Mouse (Mus musculus) liver, embryonic 16.5 days (tissue): ENCODE data around the gene Rpgrip1l. TPM values are rescaled to one million over a fixed set of nuclear protein-coding genes. Genes with fewer than 3 reads are reported as not detected.

Source experiments
- ATAC-seq: fragments of 200-750 bp; cut with Nextera tagmentation; 2 replicates; pipeline ENCODE4 v1.8.0; 2017; ENCODE audit warnings: low read depth, mild to moderate bottlenecking, moderate number of reproducible peaks, moderate library complexity
- H3K27ac ChIP-seq: fragments of 300-500 bp; sonication (generic); 2 replicates; pipeline ENCODE4 v1.5.1; 2014; ENCODE audit warnings: mild to moderate bottlenecking, low read length
- H3K27me3 ChIP-seq: fragments of 300-500 bp; sonication (generic); 2 replicates; pipeline ENCODE4 v1.6.1; 2014; ENCODE audit warnings: low read depth, low read length, mixed read lengths; ENCODE audit not compliant: control insufficient read depth, insufficient read depth
- H3K36me3 ChIP-seq: fragments of 300-500 bp; sonication (generic); 2 replicates; pipeline ENCODE4 v1.6.1; 2014; ENCODE audit warnings: mild to moderate bottlenecking; ENCODE audit not compliant: control insufficient read depth, insufficient read depth
- H3K4me1 ChIP-seq: fragments of 300-500 bp; sonication (generic); 2 replicates; pipeline ENCODE4 v1.6.1; 2014; ENCODE audit warnings: low read depth, low read length, mixed read lengths; ENCODE audit not compliant: control insufficient read depth
- H3K4me2 ChIP-seq: fragments of 300-500 bp; sonication (generic); 2 replicates; pipeline ENCODE4 v1.6.1; 2014; ENCODE audit warnings: low read depth, low read length, mixed read lengths
- H3K4me3 ChIP-seq: fragments of 300-500 bp; sonication (generic); 2 replicates; pipeline ENCODE4 v1.5.1; 2014; ENCODE audit warnings: low read depth, mild to moderate bottlenecking, low read length
- H3K9ac ChIP-seq: fragments of 300-500 bp; sonication (generic); 2 replicates; pipeline ENCODE4 v1.6.1; 2014; ENCODE audit warnings: low read depth, low read length
- H3K9me3 ChIP-seq: fragments of 300-500 bp; sonication (generic); replicated peaks from 2 replicates; pipeline ENCODE4 v1.6.1; 2016; ENCODE audit warnings: low read length; ENCODE audit not compliant: control insufficient read depth
- WGBS: fragments of 180-500 bp; shearing (Covaris S2); extraction: QIAGEN DNeasy Blood & Tissue Kit; methylation state at CpG from one replicate; pipeline ENCODE4 v1.1.7; 2014; ENCODE audit not compliant: insufficient replicate concordance; 5-methylcytosine and 5-hydroxymethylcytosine counted together
- polyA plus RNA-seq: library from polyadenylated mRNA; unstranded; fragments of >200 nt; fragmentation: Nextera tagmentation; extraction: Ambion mirVana; gene quantifications from 2 replicates; pipeline ENCODE4 v1.2.1, GENCODE M21; 2015

Rpgrip1l gene
- polyA plus RNA-seq, 1 experiment from 2014 or later: 2.0 TPM

- WGBS: 74% methylated on average over 2 of the region's 2 CpGs
- H3K4me2 ChIP-seq: no peak overlapping the region
- H3K36me3 ChIP-seq: no peaks in the 10 kb centered on the region
- no peaks in the 10 kb centered on the region for H3K27me3 ChIP-seq
- H3K9me3 ChIP-seq: no peaks in the 10 kb centered on the region
- H3K27ac ChIP-seq: no peak overlapping the region
- no peak for ATAC-seq
- no peaks in the 10 kb centered on the region for H3K4me1 ChIP-seq
- no peak overlapping the region for H3K9ac ChIP-seq
- no peak overlapping the region for H3K4me3 ChIP-seq
Observed at GRCm38 (mm10) chr8:91212948-91213347, 100.1 kb downstream of the Rpgrip1l start.

DNA sequence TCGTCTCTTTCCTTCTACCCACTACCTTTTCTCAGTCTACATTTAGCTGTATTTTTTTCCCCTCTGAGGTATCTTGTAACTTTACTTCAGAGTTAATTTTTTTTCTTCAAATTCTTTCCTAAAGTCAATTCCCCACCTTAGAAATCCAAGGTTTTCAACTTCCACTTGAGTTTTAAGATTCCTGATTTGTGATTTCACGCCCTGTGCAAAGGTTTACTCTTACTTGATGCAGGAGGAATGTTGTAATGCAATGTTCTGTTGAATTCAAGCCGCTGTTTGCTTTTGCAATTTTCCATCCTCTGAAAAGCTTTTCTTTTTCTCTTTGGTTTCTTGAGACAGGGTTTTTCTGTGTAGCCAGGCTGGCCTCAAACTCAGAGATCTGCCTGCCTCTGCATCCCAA lies 103.4 kb downstream of the Rpgrip1l start:
- Histone ChIP-seq H3K4me3 (no peak overlapping the region), H3K9ac (no peak overlapping the region), H3K4me2 (no peak overlapping the region), H3K27ac (no peak overlapping the region), H3K9me3 (no peaks in the 10 kb centered on the region), H3K36me3 (no peaks in the 10 kb centered on the region), H3K4me1 (no peaks in the 10 kb centered on the region), H3K27me3 (no peaks in the 10 kb centered on the region)
- WGBS: 49% methylated on average over 3 of the region's 3 CpGs
- no peak for ATAC-seq

GRCm38 (mm10) chr8:91207676-91208075 lies 105.4 kb downstream of the Rpgrip1l start:
- no peaks in the 10 kb centered on the region for H3K27me3 ChIP-seq
- H3K9me3 ChIP-seq: no peaks in the 10 kb centered on the region
- H3K36me3 ChIP-seq: no peaks in the 10 kb centered on the region
- H3K9ac ChIP-seq: no peak overlapping the region
- no peak overlapping the region for H3K4me2 ChIP-seq
- ATAC-seq: no peak
- WGBS: 17% methylated on average over 2 of the region's 2 CpGs
- no peak overlapping the region for H3K4me3 ChIP-seq
- H3K4me1 ChIP-seq: no peaks in the 10 kb centered on the region
- H3K27ac ChIP-seq: no peak overlapping the region

GRCm38 (mm10) chr8:91205897-91206296 lies 107.2 kb downstream of the Rpgrip1l start:
- no peak overlapping the region for H3K27ac ChIP-seq
- no peak overlapping the region for H3K4me3 ChIP-seq
- 65% methylated on average over 6 of the region's 6 CpGs for WGBS
- no peaks in the 10 kb centered on the region for H3K9me3 ChIP-seq
- H3K9ac ChIP-seq: no peak overlapping the region
- H3K4me1 ChIP-seq: no peaks in the 10 kb centered on the region
- no peak overlapping the region for H3K4me2 ChIP-seq
- ATAC-seq: no peak
- no peaks in the 10 kb centered on the region for H3K27me3 ChIP-seq
- H3K36me3 ChIP-seq: no peaks in the 10 kb centered on the region

DNA sequence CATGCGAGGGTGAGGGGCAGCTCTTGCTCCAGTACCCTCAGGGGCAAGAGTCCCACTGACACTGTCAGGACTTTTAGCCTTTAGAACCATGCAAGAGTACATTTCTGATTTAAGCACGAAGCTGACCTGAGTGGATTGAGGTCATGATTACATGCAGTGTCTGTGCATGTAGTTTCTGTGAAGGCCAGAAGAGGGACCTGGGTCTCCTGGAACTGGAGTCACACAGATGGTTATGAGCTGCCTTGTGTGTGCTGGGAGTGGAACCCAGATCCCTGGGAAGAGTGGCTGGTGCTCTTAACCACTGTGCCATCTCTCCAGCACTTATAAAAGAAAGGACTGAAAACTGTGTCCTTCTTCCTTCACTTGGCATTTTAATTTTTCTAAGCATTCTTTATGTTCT lies 111.9 kb downstream of the Rpgrip1l start:
- no peaks in the 10 kb centered on the region for H3K36me3 ChIP-seq
- no peak overlapping the region for H3K4me2 ChIP-seq
- H3K27ac ChIP-seq: no peak overlapping the region
- H3K4me1 ChIP-seq: no peaks in the 10 kb centered on the region
- no peaks in the 10 kb centered on the region for H3K9me3 ChIP-seq
- ATAC-seq: no peak
- no peak overlapping the region for H3K9ac ChIP-seq
- WGBS: 47% methylated on average over 2 of the region's 2 CpGs
- H3K27me3 ChIP-seq: no peaks in the 10 kb centered on the region
- H3K4me3 ChIP-seq: no peak overlapping the region

DNA sequence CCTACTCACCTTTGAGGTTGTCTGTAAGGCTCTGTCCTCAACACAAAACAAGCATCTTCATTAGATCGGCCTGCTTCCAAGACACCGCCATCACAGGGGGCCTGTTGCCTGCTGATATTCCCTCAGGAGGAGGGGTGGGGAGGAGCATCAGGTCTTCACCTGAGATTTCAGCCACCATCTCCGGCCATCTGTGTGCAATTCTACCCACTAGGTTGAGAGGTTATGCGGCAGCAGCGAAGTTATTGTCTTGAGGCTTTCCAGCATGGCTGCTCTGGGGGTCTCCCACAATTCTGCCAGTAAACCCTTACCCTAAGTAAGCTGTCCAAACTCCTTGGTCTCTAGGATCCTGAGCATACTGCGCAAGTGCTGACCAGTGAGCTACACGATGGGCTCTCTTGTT lies 113.2 kb downstream of the Rpgrip1l start, which contains the start of gene Aktip:
TSS of gene Aktip (minus strand) at position 101 of the 400 bp plus-strand sequence.
- Histone ChIP-seq H3K4me3 (no peak within 1 kb of the TSS), H3K4me2 (no peak within 1 kb of the TSS), H3K9me3 (no peaks in the 10 kb centered on the region), H3K9ac (no peak within 1 kb of the TSS), H3K27ac (no peak within 1 kb of the TSS), H3K36me3 (no peaks in the 10 kb centered on the region), H3K4me1 (no peaks in the 10 kb centered on the region), H3K27me3 (no peaks in the 10 kb centered on the region)
- 72% methylated on average over 7 of the region's 7 CpGs for WGBS
- no peak for ATAC-seq

GRCm38 (mm10) chr8:91198036-91198435 lies 115.0 kb downstream of the Rpgrip1l start:
- H3K27me3 ChIP-seq: no peaks in the 10 kb centered on the region
- no peak overlapping the region for H3K4me3 ChIP-seq
- no peaks in the 10 kb centered on the region for H3K9me3 ChIP-seq
- H3K36me3 ChIP-seq: no peaks in the 10 kb centered on the region
- WGBS: 75% methylated on average over 3 of the region's 3 CpGs
- H3K27ac ChIP-seq: no peak overlapping the region
- no peaks in the 10 kb centered on the region for H3K4me1 ChIP-seq
- no peak overlapping the region for H3K9ac ChIP-seq
- H3K4me2 ChIP-seq: no peak overlapping the region
- ATAC-seq: no peak

- Histone ChIP-seq H3K4me3 (no peak overlapping the region), H3K27me3 (no peaks in the 10 kb centered on the region), H3K4me1 (no peaks in the 10 kb centered on the region), H3K9ac (no peak overlapping the region), H3K27ac (no peak overlapping the region), H3K9me3 (no peaks in the 10 kb centered on the region), H3K4me2 (no peak overlapping the region), H3K36me3 (no peaks in the 10 kb centered on the region)
- ATAC-seq: no peak
- 62% methylated on average over 5 of the region's 5 CpGs for WGBS
Observed at GRCm38 (mm10) chr8:91197233-91197632, 115.8 kb downstream of the Rpgrip1l start.

- Histone ChIP-seq H3K27ac (no peak overlapping the region), H3K9ac (no peak overlapping the region), H3K4me2 (no peak overlapping the region), H3K36me3 (no peaks in the 10 kb centered on the region), H3K9me3 (no peaks in the 10 kb centered on the region), H3K4me3 (no peak overlapping the region), H3K27me3 (no peaks in the 10 kb centered on the region), H3K4me1 (no peaks in the 10 kb centered on the region)
- WGBS: 67% methylated on average over 12 of the region's 12 CpGs
- no peak for ATAC-seq
Observed at GRCm38 (mm10) chr8:91196661-91197060, 116.4 kb downstream of the Rpgrip1l start.
